Mouse (Mus musculus) kidney, adult 2 months (tissue): ENCODE measurements at regions not wholly inside any gene's neighbourhood (a gene's known extent, or its start where the extent isn't known, plus 50 kb on each side); places are given as distances from the start of the nearest gene placed in this dataset.

Experiments used
- CTCF ChIP-seq: fragments of 200-500 bp; conservative IDR thresholded peaks from 2 replicates; pipeline ENCODE4 v1.5.1; 2011; ENCODE audit warnings: low read depth, mild to moderate bottlenecking, control low read depth, low read length, moderate library complexity, mixed read lengths; ENCODE audit not compliant: insufficient read depth, insufficient read length
- POLR2A ChIP-seq: fragments of 200-500 bp; IDR thresholded peaks from one replicate; pipeline ENCODE4 v1.6.1; 2011; ENCODE audit warnings: low read depth, low read length, control low read depth

DNA sequence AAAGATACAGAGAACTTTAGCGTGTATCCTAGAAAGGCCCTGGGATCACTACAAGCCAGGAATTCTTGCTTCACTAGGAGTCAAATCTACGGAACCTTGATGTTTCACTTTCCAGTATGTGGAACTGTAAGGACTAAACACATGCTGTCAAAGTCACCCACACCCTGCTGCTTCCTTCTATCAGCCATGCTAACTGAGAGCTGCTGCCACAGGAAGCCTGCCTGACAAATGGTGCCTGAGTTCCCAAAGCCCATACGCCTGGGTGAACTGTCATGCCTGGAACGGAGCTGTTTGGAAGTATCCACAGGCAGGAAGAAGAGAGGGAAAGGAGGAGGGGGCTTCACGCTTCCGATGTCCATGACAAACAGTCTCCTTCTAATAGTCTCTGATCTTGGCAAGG is 644.2 kb upstream of the Cdh5 start:
- TF ChIP-seq CTCF (no peak), POLR2A (no peak)
